Mouse (Mus musculus) spleen, postnatal 4 days (tissue): ENCODE results near the gene Acot11.
A peak's percentile ranks its signal among the peaks of the same experiment; 100 is the strongest.
"Not testable (repeated sequence)": the region's sequence is repeated elsewhere in the genome, so short reads cannot be mapped to it uniquely, and the experiment has no call there.

Source experiments
- DNase-seq, 2 experiments: peaks; one replicate each; pipeline ENCODE4 v3.0.0; 2022; ENCODE audit warnings: low spot score in 2 of 2

The Acot11 gene

DNA sequence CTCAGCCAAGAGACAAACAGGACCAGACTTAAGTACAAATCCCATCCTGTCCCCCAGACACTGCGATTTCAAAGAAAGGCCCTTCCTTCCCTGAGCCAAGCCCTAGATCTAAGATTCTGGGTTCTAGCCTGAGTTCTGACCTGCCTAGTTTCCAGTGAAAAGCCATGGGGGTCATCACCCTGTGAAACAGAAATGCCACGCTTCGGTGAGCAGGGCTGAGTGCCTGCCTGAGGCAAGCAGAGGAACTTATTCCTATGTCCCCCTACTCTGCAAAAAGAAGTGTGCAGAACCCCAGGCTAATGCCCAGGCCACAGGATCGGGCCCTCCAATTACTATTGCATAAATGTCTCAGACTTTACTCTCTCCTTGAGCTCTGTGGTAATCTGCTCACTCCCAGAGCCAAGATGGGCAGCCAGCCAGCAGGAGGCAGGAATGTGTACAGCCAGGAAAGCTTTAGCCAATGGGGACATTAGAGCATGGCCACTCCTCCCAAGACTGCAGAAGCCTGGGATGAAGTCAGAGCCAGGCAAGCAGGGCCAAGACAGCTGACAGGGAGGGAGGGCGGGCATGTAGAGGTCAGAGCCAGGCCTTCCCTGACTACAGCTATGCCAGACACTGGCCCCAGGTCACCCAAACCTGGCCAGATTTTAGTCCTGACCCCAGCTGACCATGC, 26.5 kb downstream of the Acot11 start:
- DNase-seq = no peak

DNA sequence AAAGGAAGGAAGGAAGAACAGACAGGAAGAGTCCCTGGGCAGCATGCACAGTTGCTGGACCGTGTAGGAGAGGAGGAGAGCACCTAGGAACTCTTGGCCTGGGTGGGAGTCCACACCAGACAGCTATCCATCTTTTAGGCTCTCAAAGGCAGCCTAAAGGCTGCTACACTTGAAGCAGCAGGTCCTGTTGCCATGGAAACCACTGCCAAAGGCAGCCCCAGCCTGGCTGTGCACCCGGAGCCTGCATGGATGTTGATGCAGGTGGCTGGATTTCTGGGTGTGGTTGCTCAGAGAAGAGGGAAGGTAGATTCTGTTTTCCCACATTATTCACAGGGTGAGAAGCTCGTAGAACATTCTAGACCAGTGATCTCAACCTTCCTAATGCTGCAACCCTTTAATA, 27.8 kb downstream of the Acot11 start:
- DNase-seq = no peak

DNA sequence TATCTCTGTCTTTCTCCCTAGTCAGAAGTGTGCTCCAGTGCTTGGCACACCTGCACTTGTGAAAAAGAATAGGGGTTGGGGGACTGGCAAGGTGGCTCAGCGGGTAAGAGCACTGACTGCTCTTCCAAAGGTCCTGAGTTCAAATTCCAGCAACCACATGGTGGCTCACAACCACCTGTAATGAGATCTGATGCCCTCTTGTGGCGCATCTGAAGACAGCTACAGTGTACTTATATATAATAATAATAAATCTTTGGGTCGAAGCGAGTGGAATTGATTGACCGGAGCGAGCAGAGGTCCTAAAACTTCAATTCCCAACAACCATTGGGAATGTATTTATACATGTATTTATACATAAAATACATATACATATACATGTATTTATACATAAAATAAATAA, 29.0 kb downstream of the Acot11 start:
- DNase-seq = not testable (repeated sequence)

GRCm38 (mm10) chr4:106772558-106772957, 32.2 kb downstream of the Acot11 start:
- DNase-seq = no peak

DNA sequence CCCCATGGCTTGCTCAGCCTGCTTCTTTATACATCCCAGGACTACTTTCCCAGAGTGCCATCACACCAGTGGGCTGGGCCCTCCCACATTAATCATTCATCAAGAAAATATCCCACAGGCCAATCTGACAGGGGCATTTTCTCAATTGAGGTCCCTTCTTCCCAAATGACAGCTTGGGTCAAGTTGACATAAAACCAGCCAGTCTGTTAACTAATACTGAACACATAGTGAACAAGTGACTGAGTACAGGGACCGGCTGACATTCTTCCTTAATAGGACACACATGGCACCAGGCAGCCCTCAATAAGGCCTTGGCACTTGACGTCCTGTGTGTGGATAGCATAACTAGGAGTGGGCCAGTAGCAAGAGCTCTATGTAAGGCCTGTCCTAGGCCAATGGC, 35.5 kb downstream of the Acot11 start:
- DNase-seq = no peak

DNA sequence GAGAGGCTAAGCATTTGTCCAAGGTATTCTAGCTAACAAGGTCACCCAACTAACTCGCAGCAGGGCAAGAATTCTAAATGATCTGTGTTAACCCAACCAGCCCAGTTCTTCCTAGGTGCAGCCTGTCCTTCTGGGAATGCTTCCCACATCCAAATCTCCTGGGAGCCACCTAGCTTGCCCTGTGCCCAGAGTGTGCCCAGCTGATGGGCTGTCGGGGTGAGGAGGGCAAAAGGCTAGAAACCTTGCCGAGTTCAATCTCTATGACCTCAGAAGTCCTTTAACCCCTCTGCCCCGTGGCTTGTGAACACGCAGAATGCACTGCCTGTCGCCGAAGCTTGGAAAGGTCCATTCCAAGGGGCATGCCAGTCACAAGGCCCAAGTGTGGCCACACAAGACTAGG, 40.6 kb downstream of the Acot11 start:
- DNase-seq = no peak

GRCm38 (mm10) chr4:106751726-106752125, 53.1 kb downstream of the Acot11 start:
- no peak for DNase-seq

GRCm38 (mm10) chr4:106749699-106750098, 55.1 kb downstream of the Acot11 start:
- peak; percentile 38 to 71 for DNase-seq

- no peak for DNase-seq
Observed at GRCm38 (mm10) chr4:106747001-106747580, 57.7 kb downstream of the Acot11 start.

DNA sequence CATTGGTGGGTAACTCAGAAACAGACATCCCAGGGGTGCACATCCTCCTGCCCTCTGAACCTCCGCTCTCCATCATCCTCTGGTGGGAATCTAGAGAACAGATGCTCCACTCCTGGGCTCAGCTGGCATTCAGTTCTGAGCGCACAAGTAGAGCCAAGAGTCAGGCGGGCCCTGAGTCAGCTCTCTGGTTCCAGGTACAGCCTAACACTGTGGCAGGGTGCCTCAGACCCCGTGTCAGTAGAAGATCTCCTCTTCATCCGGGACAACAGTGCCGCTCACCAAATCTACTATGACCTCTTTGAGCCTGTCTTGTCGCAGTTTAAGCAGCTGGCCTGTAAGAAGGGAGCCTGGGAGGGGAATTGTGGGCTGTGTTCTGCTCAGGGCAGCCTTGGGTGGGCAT, 58.9 kb downstream of the Acot11 start:
- DNase-seq = no peak

DNA sequence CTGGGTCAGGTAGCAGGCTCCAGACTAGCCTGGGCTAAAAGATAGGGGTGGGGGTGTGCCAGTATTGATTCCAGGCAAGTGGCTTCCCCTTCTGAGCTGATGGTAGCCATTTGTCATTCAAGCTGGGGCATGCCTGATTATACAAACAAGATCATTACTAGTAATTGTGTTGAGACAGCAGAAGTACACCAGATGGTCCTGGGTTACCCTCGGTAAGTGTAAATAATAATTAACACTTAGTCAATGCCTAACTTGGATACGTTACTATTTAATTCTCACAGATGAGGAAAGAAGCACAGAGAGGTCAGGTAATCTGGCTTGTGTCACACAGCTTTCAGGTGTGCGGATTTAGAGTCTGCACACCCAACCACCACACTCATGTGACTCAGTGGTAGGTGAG, 66.9 kb downstream of the Acot11 start:
- no peak for DNase-seq

- DNase-seq = not testable (repeated sequence)
Observed at GRCm38 (mm10) chr4:106736884-106737283, 67.9 kb downstream of the Acot11 start.

GRCm38 (mm10) chr4:106733636-106734035, 71.2 kb downstream of the Acot11 start, which contains the start of gene Fam151a:
Gene Fam151a, plus strand, starts transcription at chr4:106733889.
- no peak for DNase-seq

- DNase-seq = no peak
Observed at GRCm38 (mm10) chr4:106730814-106731213, 74.0 kb downstream of the Acot11 start, which contains the start of gene Mroh7. Gene Mroh7, minus strand, starts transcription at chr4:106730925.

GRCm38 (mm10) chr4:106720631-106721030, 84.2 kb downstream of the Acot11 start:
- no peak for DNase-seq

DNA sequence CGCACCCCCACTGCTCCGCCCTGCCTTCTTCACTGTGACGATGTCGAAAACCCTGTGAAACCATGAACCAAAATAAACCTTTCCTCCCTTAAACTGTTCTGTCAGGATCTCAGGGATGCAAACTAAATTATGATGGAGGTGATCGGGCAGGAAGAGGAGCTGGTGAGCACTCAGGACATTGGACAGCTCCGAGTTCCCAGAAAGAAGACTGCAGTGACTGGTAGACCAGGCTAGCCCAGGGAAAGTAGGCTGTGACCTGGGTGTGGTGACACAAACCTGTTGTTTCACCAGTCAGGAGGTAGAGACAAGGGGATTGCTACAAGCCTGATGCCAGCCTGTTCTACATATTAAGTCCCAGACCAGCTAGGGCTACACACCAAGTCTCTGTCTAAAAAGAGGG, 91.2 kb downstream of the Acot11 start:
- no peak for DNase-seq

DNA sequence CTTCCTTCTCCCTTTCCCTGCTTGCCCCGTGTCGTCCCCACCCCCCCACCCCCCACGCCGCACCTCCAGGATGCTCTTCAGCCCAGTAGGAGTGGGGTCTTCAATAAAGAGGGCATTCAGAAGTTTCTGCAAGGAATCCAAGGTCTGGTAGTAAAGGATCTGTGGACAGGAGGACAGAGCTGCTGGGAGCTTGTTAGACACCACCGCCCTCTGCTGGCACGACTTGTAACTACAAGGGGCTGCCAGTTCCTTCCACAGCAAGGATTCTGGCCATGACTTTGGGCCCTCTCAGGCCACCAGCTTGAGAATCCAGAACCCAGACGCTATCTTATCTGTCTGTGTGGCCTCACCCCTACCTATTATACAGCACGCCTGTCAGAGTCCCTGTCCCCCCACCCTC, 96.4 kb downstream of the Acot11 start:
- DNase-seq = peak; percentile 71 to 92

DNA sequence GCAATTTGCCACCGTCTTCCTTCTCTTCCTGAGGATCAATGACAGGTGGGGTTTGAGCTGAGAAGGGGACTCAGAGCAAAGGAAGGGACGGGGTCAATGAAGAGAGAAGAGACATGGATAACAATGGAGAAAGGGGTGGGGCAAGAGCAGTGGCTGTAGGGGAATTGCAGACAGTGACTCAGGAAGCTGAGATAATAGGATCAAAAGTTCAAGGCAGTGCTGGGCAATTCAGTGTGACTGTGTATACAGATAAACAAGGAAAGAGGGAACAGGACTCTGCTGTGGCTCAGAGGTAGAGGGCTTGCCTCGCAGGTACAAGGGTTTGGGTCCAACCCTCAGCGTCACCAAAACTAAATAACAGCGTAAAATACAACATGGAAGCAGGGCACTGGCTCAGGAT, 96.8 kb downstream of the Acot11 start:
- no peak for DNase-seq

DNA sequence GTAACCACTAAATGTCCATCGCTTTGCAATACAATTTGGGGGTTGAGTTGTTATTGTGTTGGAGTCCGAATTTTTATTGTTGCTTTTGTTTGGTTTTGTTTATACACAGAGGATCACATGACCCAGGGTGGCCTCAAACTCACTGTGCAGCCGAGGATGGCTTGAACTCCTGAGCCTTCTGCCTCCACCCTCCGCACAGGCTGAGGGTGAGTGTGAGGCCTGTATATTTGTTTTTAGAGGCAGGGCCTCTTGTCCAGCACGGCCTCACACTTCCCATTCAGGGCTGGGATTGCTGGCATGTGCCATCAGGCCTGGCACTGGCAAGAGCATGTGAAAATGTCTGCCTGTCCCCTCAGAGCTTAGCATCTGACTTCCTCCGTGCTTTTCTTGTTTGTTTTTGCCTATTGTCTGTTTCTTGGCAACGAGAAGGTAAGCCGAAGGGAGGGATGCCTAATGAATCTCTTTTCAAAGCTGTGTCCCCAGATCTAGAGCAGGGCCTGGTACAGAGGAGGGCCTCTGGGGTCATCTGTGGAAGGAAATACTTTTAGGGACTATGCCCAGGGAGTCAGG, 99.6 kb downstream of the Acot11 start:
- no peak for DNase-seq

DNA sequence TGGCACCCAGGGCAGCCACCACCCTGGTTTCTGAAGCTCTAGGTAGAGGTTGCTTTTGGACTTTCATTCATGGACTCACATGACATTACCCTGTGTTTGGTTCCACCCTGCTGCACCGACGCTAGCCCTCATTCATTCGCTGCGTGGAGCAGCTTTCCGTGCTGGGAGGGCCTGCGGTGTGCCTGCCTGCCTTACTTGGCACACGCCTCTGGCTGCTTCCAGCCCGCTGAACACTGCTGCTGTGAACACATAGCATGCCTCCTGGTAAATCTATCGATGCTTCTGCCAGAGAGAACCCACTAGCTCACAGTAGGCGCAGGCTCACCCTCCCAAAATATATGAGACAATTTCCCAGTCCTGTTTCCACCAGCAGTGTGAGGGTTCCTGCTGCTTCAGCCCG, 100.4 kb downstream of the Acot11 start:
- DNase-seq = no peak

DNA sequence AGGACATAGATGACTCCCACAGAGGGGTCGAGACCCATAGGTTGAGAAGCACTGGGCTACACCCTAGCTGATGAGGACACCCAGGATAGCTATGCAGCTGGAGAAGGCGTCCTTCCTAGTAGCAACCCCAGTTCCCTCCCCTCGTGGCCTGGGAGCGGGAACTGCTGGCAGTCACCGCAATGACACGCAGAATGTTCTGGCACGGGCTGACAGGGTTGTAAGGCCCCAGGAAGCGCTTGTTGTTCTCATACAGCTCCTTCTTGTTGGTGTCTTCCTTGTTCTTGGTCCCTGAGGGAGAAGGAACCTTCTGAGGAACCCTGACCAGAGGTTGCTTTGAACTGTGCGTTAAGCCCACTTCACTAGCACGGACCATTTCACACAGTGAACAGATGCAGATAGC, 100.8 kb downstream of the Acot11 start:
- no peak for DNase-seq

DNA sequence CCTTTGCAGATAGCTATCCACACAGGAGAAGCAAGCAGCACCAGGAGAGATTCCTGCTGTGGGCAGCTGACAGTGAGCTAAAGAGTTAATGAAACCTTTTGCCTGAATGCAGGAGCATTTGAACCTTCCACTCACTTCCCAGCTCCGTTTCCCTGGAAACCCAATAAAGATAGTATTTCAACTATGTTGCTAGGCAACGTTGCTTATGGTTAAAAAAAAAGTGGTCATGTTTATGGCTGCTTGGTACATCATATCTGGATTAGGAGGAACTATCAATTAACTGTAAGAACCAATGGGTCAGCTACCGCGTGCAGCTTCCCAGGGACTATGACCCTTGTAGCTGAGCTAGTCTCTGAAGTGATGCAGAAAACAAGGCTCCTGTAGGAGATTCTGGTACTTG, 104.0 kb downstream of the Acot11 start:
- DNase-seq = no peak

DNA sequence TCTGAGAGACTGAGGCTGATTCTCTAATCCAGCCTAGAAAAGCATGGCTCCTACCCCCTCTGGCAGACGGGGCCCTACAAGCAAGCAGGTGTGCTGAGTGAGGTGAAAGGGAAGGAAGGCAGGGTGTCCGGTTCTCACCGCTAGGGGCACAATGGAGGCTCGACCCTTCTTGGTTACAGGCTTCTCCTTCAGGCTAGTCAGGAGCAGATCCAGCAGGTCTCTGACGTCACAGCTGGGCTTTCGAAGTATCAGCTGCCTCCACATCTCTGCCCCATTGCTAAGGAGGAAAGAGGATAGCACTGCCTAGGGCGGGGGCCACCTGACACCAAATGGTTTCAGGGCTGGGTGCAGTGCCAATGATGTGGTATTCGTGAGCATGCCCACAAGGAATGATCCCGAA, 104.8 kb downstream of the Acot11 start:
- no peak for DNase-seq
